Mouse (Mus musculus) heart, postnatal 4 days (tissue): ENCODE measurements at regions not wholly inside any gene's neighbourhood (a gene's known extent, or its start where the extent isn't known, plus 50 kb on each side); places are given as distances from the start of the nearest gene placed in this dataset.

Source experiments
- DNase-seq: peaks from one replicate; pipeline ENCODE4 v3.0.0; 2021

DNA sequence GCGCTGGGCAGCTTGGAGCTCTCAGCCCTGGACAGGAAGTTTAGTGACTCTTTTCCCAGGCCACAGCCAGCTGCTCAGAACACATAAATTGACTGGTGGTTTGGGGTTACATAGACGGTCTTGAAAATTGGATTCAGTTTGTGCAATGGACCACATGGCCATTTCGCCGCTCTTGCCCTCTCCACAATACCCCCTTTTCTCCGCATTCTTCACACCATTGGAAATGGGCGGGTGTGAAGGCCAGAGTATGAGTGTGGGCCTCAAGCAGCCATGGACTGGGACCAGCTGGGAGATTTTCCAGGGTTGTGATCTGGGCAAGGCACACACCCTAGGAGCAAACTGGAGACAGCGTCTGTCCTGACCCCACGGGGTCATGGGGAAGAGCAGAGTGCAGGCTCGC lies 135.1 kb upstream of the Cops8 start:
- DNase-seq = no peak

DNA sequence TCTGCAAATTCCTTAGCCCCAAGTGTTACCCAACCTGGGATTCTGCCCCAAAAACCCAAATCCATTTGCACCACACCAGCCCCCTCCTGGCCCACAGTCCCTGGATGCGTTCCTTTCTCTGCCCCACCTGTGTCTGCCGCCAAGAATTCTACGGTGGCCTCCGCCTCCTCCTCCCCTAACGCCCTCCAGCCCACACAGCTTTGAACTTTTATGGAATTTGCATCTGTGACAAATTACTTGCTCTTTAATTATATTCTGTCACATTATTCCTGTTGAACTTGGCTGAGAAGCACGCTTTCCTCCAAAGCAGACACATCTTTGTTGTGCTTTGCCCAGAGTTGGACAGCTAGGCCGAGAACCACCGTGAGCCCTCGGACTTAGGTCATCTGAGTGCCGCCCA lies 131.8 kb upstream of the Cops8 start:
- peak; percentile 13 for DNase-seq

DNA sequence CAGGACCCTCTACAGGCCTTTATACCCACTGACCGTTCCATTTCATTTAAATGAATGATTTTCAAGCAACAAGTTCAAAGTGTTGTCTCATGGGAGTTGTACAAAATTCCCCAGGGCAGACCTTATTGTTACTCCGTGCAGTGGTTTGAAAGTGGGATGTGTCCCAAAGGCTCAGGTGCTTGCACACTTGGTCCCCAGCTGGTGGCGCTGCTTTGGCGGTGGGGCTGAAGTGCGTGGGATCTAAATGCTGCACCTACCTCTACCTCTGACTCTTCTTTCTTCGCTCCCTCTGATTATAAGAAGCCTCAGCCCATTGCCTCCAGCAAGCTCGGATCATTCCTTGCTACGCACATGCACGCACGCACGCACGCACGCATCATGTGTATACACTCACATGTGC lies 131.0 kb upstream of the Cops8 start:
- no peak for DNase-seq

DNA sequence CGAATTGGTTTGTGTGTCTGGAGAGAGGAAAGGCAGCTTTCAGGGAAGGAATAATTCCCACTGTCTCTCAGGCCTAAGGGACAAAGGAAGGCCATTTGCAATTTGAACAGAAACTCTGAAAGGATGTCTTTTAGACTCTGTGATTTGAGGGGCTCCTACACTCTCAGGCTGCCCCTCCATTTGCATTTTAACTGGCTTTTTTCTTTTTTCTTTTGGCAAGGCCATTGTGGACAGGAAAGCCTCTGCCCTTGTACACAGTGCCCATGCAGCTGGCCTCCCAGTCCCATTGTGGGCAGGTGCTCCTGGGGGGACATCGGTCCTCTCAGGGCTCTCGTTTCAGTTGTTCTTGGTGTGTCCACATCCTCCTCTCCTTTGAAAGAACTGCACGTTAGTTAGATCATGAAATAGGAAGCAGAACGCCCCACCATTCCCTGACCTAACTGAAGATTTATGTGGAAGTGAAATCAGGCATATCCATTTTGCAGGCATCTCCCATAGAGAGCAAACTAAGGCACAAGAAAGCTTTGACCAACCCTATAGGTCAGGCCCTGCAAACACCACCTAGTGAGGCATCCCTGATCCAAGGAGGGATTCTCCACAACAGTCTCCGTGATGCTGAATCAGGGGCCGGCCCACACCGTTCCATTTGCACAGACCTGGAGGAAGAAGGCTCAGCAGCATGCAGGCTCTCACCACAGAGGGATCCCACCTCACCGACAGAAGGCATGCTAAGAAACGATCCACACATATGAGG lies 127.5 kb upstream of the Cops8 start:
- DNase-seq = no peak

GRCm38 (mm10) chr1:90476556-90477243 lies 126.1 kb upstream of the Cops8 start:
- no peak for DNase-seq

DNA sequence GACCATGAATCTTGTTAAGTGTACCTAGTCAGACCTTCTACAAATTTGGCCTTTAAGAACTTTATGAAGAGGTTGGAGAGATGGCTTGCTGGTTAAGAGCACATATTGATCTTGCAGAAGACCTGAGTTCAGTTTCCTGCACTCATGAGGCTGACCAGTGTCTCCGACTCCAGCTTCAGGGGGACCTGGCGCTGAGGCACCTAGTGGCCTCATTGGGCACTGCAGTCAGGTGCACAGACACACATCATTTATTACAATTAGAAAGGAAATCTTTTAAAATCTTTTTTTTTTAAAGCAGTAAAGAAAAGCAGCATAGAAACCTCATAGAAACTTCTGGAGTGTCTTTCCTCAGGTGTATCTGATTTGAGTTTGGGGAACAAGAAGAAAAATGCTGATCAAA lies 123.9 kb upstream of the Cops8 start:
- DNase-seq = no peak

- no peak for DNase-seq
These were observed 121.5 kb upstream of the Cops8 start for GRCm38 (mm10) chr1:90481247-90481646.

GRCm38 (mm10) chr1:90481708-90482107 lies 121.1 kb upstream of the Cops8 start:
- DNase-seq = no peak

- no peak for DNase-seq
These were observed 116.4 kb upstream of the Cops8 start for GRCm38 (mm10) chr1:90486349-90486839.

- DNase-seq = no peak
These were observed 114.9 kb upstream of the Cops8 start for GRCm38 (mm10) chr1:90487886-90488285.

- no peak for DNase-seq
These were observed 113.8 kb upstream of the Cops8 start for GRCm38 (mm10) chr1:90488991-90489390.

GRCm38 (mm10) chr1:90490335-90490734 lies 112.4 kb upstream of the Cops8 start:
- DNase-seq = peak; percentile 22

- no peak for DNase-seq
These were observed 109.3 kb upstream of the Cops8 start for GRCm38 (mm10) chr1:90493481-90493880.

DNA sequence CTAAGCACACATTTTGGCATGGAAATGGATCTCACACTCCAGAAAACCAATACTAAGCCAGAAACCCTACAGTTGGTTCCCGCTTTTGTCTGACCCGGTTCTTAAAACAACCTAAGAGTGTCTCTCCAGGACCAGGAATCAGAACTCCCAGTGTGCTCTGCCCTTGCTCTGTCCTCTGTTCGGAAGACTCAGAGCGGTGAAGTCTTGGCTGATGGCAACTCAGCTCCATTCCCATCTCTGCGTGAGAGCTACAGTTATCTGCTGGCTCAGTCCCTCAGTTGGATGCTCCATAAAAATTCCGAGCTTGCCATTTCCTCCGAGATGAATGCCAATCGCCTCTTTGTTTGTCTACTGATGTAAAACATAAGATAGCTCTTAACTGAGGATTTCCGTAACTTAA lies 107.6 kb upstream of the Cops8 start:
- DNase-seq = no peak

GRCm38 (mm10) chr1:90497568-90497967 lies 105.2 kb upstream of the Cops8 start:
- peak; percentile 71 for DNase-seq

DNA sequence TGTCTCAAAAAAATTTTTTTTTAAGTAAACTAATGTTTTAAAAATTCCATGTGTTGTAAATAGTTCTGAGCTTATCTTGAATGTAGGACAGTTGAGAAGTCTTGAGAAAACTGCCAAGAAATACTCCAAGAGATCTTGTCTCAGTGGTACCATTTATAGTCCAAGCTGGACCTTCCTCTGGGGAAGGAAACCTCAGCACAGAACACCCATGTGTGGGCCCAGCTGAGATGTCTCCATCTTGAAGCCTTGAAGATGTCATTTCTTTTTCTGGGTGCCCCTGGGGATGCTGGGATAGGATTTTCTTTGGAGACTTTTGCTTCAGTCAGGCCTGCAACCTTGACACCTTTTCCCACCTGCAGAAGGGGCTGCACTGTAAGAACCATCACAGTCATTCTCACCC lies 101.4 kb upstream of the Cops8 start:
- DNase-seq = no peak

- DNase-seq = no peak
These were observed 100.4 kb upstream of the Cops8 start for GRCm38 (mm10) chr1:90502371-90502770.

DNA sequence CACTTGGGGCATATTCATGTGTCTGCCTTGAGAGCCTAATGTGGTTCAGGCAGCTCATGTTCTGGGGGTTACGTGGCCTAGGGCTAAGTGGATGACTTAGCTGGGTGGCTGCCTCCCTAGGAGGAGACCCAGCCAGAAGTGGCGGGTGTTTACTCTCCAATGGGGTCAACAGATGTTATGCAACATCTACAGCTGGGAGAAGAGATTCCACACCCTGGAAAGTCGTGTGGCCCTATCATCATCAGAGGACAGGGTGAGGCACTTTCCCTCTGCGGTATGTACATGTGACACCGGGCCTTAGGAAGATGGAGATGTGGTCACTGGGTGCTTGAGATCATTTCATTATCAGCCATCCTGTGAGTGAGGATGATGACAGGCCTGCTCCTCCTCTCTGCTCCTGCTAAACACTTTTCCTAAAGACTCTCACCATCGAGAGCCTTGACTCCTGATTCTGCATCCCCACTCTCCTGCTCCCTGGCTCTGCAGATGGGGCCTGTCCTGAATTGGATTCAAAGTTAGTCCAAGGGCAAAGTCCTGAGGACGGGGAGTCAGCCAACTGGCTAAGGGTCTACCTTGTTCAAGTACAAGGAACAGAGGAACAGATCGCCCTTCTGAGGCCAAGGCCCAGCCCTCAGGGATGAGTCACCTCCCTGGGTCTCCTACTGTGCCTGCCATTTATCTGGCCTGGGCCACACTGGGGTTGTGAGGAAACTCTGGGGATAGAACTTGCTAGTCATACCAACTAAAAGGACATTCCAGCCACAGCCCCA lies 99.8 kb upstream of the Cops8 start:
- no peak for DNase-seq

DNA sequence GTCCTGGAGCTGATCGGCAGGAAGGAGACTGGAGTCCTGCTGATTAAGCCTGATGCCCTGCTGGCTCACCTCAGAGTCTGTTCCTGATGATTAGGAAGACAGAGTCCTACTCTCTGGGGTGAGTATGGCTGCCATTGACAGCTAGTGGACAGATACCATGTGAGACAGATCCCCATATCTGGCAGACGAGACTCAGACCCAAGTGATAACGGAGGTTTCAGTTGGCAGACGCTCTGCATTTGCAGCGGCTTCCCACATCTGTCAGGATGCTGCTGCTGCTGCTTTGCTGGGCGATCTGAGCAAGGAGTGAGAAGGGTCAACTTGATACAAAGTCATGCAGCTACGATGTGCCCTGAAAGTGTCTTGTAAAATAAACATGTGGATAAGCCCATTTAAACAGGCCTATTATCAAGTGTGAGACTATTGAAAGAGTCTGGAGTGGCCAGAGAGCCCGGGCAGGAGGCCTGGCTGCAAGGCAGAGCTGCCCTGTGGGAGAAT lies 98.1 kb upstream of the Cops8 start:
- peak; percentile 31 for DNase-seq

DNA sequence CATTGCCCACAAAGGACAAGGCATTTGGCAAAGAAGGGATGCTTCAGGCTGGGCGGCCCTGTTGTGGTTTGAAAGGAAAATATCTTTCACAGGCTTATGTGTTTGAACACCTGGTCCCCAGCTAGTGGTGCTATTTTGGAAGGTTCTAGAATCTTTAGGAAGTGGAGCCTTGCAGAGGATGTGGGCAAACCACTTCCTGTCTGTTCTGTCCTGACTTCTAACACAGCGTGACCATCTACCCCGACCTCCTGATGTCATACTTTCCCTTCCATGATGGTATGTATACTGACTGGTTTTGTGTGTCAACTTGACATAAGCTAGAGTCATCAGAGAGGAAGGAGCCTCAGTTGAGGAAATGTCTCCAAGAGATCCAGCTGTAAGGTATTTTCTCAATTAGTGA lies 97.2 kb upstream of the Cops8 start:
- DNase-seq = no peak

DNA sequence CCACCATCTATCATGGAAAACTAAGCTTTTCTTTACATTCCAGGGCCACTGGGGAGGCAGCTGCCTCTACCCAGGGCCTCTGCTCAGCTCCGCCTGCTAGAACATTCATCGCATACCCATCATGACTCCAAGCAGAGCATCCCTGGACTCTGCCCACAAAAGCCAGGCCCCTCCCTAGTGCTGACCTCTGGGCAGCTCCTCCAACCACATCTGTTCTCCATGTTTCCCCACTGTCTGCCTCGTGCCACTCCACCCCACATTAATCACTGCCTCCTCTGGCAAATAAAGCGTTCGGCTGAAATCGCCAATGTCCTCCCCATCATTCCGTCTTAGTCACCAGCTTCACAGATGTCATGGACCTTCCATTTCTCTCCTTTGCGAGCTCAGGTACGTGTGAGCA lies 96.2 kb upstream of the Cops8 start:
- no peak for DNase-seq

DNA sequence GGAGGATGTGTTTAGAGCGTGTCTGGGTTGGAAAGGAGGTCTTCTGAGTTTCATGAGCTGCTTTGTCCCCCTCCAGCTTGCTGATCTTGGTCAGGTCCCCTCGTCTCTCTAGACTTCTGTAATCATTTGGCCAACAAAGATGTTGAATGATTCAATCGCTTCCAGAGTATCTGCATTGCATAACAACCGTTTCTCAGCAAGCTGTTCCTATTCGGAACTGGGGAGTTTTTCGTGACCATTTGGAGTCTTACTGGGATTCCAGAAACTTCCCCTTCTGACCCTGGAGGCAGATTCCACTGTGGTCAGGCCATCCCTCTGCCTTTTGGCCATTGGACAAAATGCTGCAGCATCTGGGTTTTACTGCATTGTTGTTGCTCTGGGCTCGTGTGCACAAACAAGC lies 93.4 kb upstream of the Cops8 start:
- no peak for DNase-seq

GRCm38 (mm10) chr1:90513442-90514070 lies 89.2 kb upstream of the Cops8 start:
- no peak for DNase-seq
